Mouse (Mus musculus) myocyte (in vitro differentiated cells): ENCODE results near the gene Map3k3.

ENCODE experiments used
- CEBPB ChIP-seq: IDR thresholded peaks from 2 replicates; pipeline ENCODE4 v1.6.1; 2011; ENCODE audit warnings: mild to moderate bottlenecking, moderate library complexity; ENCODE audit not compliant: poor library complexity, insufficient read depth, severe bottlenecking
- MYOD1 ChIP-seq, 3 experiments: IDR thresholded peaks; one replicate each; pipeline ENCODE4 v1.6.1; 2011; ENCODE audit warnings: control low read depth in 2 of 3, low read depth in 2 of 3, mild to moderate bottlenecking in 2 of 3, moderate library complexity in 1 of 3; ENCODE audit not compliant: insufficient read length in 2 of 3, control insufficient read depth in 1 of 3
- MYOG ChIP-seq, 3 experiments: IDR thresholded peaks; one replicate each; pipeline ENCODE4 v1.6.1; 2011; ENCODE audit warnings: control low read depth in 2 of 3, low read depth in 2 of 3, mild to moderate bottlenecking in 2 of 3; ENCODE audit not compliant: insufficient read length in 2 of 3, control insufficient read depth in 1 of 3, insufficient read depth in 1 of 3
- POLR2A ChIP-seq: IDR thresholded peaks from one replicate; pipeline ENCODE4 v1.6.1; 2011; ENCODE audit warnings: low read depth, mild to moderate bottlenecking, control low read depth, moderate library complexity; ENCODE audit not compliant: insufficient read length
- POLR2AphosphoS2 ChIP-seq: IDR thresholded peaks from one replicate; pipeline ENCODE4 v1.6.1; 2011; ENCODE audit warnings: low read depth, control low read depth; ENCODE audit not compliant: insufficient read length
- USF1 ChIP-seq: IDR thresholded peaks from one replicate; pipeline ENCODE4 v1.6.1; 2011; ENCODE audit warnings: low read depth, mild to moderate bottlenecking, control low read depth, moderate library complexity

- TF ChIP-seq POLR2A (no peak), CEBPB (no peak), MYOD1 (IDR thresholded peaks at IDR 0.05; ENCODE audit: control insufficient read depth in 1 of 3, insufficient read length in 2 of 3, low read depth in 2 of 3) (no peak), USF1 (no peak), MYOG (IDR thresholded peaks at IDR 0.05; ENCODE audit: control insufficient read depth in 1 of 3, insufficient read depth in 1 of 3, insufficient read length in 2 of 3, low read depth in 2 of 3) (no peak), POLR2AphosphoS2 (no peak)
Observed at GRCm38 (mm10) chr11:106122221-106122620, 37.8 kb downstream of the Map3k3 start.
